Mouse (Mus musculus): ENCODE measurements around the gene Cish. TPM values are rescaled to one million over a fixed set of nuclear protein-coding genes. Genes with fewer than 3 reads are reported as not detected.

Cish gene
- total and polyA plus RNA-seq, 3 experiments = 10.0 to 24.5 TPM; not detected in 1

DNA sequence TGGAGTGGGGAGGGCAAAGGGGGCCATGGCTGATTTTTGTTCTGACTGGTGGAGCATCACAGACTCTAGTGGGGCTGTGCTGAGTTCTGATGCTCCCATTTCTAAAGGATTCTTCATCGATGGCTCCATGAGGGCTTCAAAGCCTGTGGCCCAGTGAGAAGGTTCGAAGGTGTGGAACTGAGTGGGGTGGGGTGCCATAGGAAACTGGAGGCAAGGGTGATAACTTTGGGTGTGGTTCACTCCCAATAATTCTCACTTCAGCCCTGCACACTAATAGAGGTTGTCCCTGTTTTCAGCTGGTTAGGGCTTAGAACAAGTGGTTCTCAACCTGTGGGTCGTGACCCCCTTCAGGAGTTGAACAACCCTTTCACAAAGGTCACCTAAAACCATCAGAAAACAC is 8.6 kb downstream of the Cish start:
- TF ChIP-seq ZC3H11A (IDR thresholded peaks at IDR 0.05; ENCODE audit: low read depth, low read length) (no peak), MYB (IDR thresholded peaks at IDR 0.05; ENCODE audit: low read depth, low read length) (no peak), EP300 (IDR thresholded peaks at IDR 0.05; ENCODE audit: low read depth in 1 of 2, low read length in 2 of 2) (no peak), RCOR1 (IDR thresholded peaks at IDR 0.05; ENCODE audit: low read depth, low read length) (no peak), KAT2A (conservative IDR thresholded peaks at IDR 0.05; ENCODE audit: low read depth, low read length) (no peak), ZMIZ1 (IDR thresholded peaks at IDR 0.05; ENCODE audit: low read depth, low read length) (no peak), MAZ (IDR thresholded peaks at IDR 0.05; ENCODE audit: low read depth, low read length) (no peak), SMC3 (IDR thresholded peaks at IDR 0.05; ENCODE audit: low read depth, low read length) (no peak), SIN3A (IDR thresholded peaks at IDR 0.05; ENCODE audit: low read length) (no peak), BHLHE40 (IDR thresholded peaks at IDR 0.05; ENCODE audit: borderline replicate concordance, low read depth, low read length) (no peak)
- peaks cover 0 to 26% of the 10 kb centered on the region in 2 experiments; a peak in 2 of 4 replicates for H3K36me3 ChIP-seq (ENCODE audit: control insufficient read depth in 1 of 2, insufficient read depth in 2 of 2, low read length in 2 of 2)
- no peak overlapping the region for H3K9ac ChIP-seq (ENCODE audit: control insufficient read depth, low read depth, low read length, poor library complexity, severe bottlenecking)

DNA sequence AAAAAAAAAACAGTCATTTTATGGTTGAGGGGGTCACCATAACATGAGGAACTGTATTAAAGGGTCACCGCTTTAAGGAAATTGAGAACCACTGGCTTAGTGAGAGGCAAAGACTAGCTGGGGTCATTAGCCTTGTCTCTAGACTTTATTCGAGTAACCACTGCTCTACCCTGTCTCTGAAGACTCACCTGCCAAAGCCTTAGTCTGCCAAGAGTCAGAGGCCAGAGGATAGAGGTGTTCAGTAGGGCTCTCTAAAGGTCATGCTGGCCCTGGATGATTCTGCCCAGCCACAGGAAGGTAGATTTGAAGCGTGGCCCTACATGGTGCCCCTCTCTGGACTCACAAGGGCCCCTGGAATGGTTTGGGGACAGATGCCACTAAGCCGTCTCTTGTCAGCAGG is 9.2 kb downstream of the Cish start:
- H3K9ac ChIP-seq (ENCODE audit: control insufficient read depth, low read depth, low read length, poor library complexity, severe bottlenecking) = no peak overlapping the region
- H3K27me3 ChIP-seq (ENCODE audit: control insufficient read depth in 1 of 2, insufficient read depth in 2 of 2, low read length in 2 of 2) = no peaks in the 10 kb centered on the region
- H3K27ac ChIP-seq (ENCODE audit: control insufficient read depth, low read depth, low read length) = no peak overlapping the region
- no peaks in the 10 kb centered on the region for H3K9me3 ChIP-seq (replicated peaks; ENCODE audit: insufficient read depth, low read length)
- peaks cover 0 to 24% of the 10 kb centered on the region in 2 experiments; a peak in 2 of 4 replicates for H3K36me3 ChIP-seq (ENCODE audit: control insufficient read depth in 1 of 2, insufficient read depth in 2 of 2, low read length in 2 of 2)
- no peak for TF ChIP-seq POLR2AphosphoS5 (IDR thresholded peaks at IDR 0.05; ENCODE audit: borderline replicate concordance, low read depth, low read length)
- TF ChIP-seq RCOR1 (IDR thresholded peaks at IDR 0.05; ENCODE audit: low read depth, low read length) = no peak
- TF ChIP-seq NRF1 (IDR thresholded peaks at IDR 0.05; ENCODE audit: insufficient read depth, low read depth, low read length, poor library complexity, severe bottlenecking) = no peak
- no peak for TF ChIP-seq MAFK (IDR thresholded peaks at IDR 0.05; ENCODE audit: borderline replicate concordance, low read depth, low read length)
- no peak for TF ChIP-seq USF2 (IDR thresholded peaks at IDR 0.05; ENCODE audit: borderline replicate concordance in 1 of 2, insufficient read depth in 1 of 2, low read depth in 1 of 2, low read length in 2 of 2)
- TF ChIP-seq JUND (IDR thresholded peaks at IDR 0.05; ENCODE audit: low read depth, low read length) = no peak
- TF ChIP-seq ZMIZ1 (IDR thresholded peaks at IDR 0.05; ENCODE audit: low read depth, low read length) = no peak
- no peak for TF ChIP-seq SMC3 (IDR thresholded peaks at IDR 0.05; ENCODE audit: low read depth, low read length)
- no peak for TF ChIP-seq BHLHE40 (IDR thresholded peaks at IDR 0.05; ENCODE audit: borderline replicate concordance, low read depth, low read length)
- no peak overlapping the region for H3K4me3 ChIP-seq (ENCODE audit: control insufficient read depth in 1 of 2, insufficient read depth in 1 of 2, low read depth in 2 of 2, low read length in 2 of 2)
- peaks cover 4 to 44% of the 10 kb centered on the region in 2 experiments for H3K4me1 ChIP-seq (ENCODE audit: control insufficient read depth in 1 of 2, insufficient read depth in 2 of 2, low read length in 2 of 2)
- no peak for DNase-seq (ENCODE audit: low read depth, low spot score)
- peaks cover 2% of the 10 kb centered on the region; the same call in 1 of the 2 replicates for H3K79me2 ChIP-seq (ENCODE audit: control insufficient read depth, insufficient read depth, low read length, poor library complexity)

More for the DNA sequence above, 8.6 kb downstream of the Cish start:
- H3K27me3 ChIP-seq (ENCODE audit: control insufficient read depth in 1 of 2, insufficient read depth in 2 of 2, low read length in 2 of 2) = no peaks in the 10 kb centered on the region
- no peak overlapping the region for H3K27ac ChIP-seq (ENCODE audit: control insufficient read depth, low read depth, low read length)
- H3K79me2 ChIP-seq (ENCODE audit: control insufficient read depth, insufficient read depth, low read length, poor library complexity) = peaks cover 5% of the 10 kb centered on the region; the same call in 1 of the 2 replicates
- no peak for DNase-seq (ENCODE audit: low read depth, low spot score)
- H3K4me3 ChIP-seq (ENCODE audit: control insufficient read depth in 1 of 2, insufficient read depth in 1 of 2, low read depth in 2 of 2, low read length in 2 of 2) = no peak overlapping the region
- no peaks in the 10 kb centered on the region for H3K9me3 ChIP-seq (replicated peaks; ENCODE audit: insufficient read depth, low read length)
- H3K4me1 ChIP-seq (ENCODE audit: control insufficient read depth in 1 of 2, insufficient read depth in 2 of 2, low read length in 2 of 2) = peaks cover 4 to 44% of the 10 kb centered on the region in 2 experiments
